Mouse (Mus musculus): ENCODE data around the gene Zbtb48. TPM values are rescaled to one million over a fixed set of nuclear protein-coding genes. Genes with fewer than 3 reads are reported as not detected.

The Zbtb48 gene
- polyA plus RNA-seq, 1 experiment from 2014 or later = 14.5 TPM

GRCm38 (mm10) chr4:152067280-152067679 is 39.8 kb upstream of the Zbtb48 start:
- Histone ChIP-seq H3K4me1 (ENCODE audit: control insufficient read depth, insufficient read depth, low read length) (peaks cover 3% of the 10 kb centered on the region), H3K27ac (ENCODE audit: low read length) (no peak overlapping the region), H3K27me3 (ENCODE audit: control insufficient read depth, insufficient read depth, low read length) (no peaks in the 10 kb centered on the region), H3K4me3 (ENCODE audit: low read length) (no peak overlapping the region), H3K36me3 (ENCODE audit: control insufficient read depth, insufficient read depth) (no peaks in the 10 kb centered on the region), H3K4me2 (ENCODE audit: low read depth, low read length) (no peak overlapping the region), H3K9me3 (replicated peaks; ENCODE audit: control insufficient read depth, low read length) (no peaks in the 10 kb centered on the region), H3K9ac (ENCODE audit: low read length) (no peak overlapping the region)
- ATAC-seq (replicated peaks; ENCODE audit: extremely low read depth, insufficient read depth, low FRiP score) = no peak

GRCm38 (mm10) chr4:152062390-152063110 is 35.1 kb upstream of the Zbtb48 start:
- Histone ChIP-seq H3K4me1 (ENCODE audit: control insufficient read depth, insufficient read depth, low read length) (no peaks in the 10 kb centered on the region), H3K27me3 (ENCODE audit: control insufficient read depth, insufficient read depth, low read length) (no peaks in the 10 kb centered on the region), H3K36me3 (ENCODE audit: control insufficient read depth, insufficient read depth) (peaks cover 19% of the 10 kb centered on the region), H3K4me3 (ENCODE audit: low read length) (no peak overlapping the region), H3K27ac (ENCODE audit: low read length) (no peak overlapping the region), H3K9me3 (replicated peaks; ENCODE audit: control insufficient read depth, low read length) (no peaks in the 10 kb centered on the region), H3K4me2 (ENCODE audit: low read depth, low read length) (no peak overlapping the region), H3K9ac (ENCODE audit: low read length) (no peak overlapping the region)
- ATAC-seq (replicated peaks; ENCODE audit: extremely low read depth, insufficient read depth, low FRiP score) = 0 out of 2 replicates have a peak, but pooled peaks have one; percentile 37
- WGBS = 63% methylated on average over 9 of the region's 9 CpGs

GRCm38 (mm10) chr4:152044609-152045008 is 17.1 kb upstream of the Zbtb48 start:
- H3K9ac ChIP-seq (ENCODE audit: low read length) = no peak overlapping the region
- 71% methylated on average over 6 of the region's 6 CpGs for WGBS
- no peak overlapping the region for H3K4me3 ChIP-seq (ENCODE audit: low read length)
- H3K36me3 ChIP-seq (ENCODE audit: control insufficient read depth, insufficient read depth) = peaks cover 49% of the 10 kb centered on the region
- H3K27me3 ChIP-seq (ENCODE audit: control insufficient read depth, insufficient read depth, low read length) = no peaks in the 10 kb centered on the region
- H3K9me3 ChIP-seq (replicated peaks; ENCODE audit: control insufficient read depth, low read length) = no peaks in the 10 kb centered on the region
- H3K4me2 ChIP-seq (ENCODE audit: low read depth, low read length) = no peak overlapping the region
- H3K4me1 ChIP-seq (ENCODE audit: control insufficient read depth, insufficient read depth, low read length) = peaks cover 9% of the 10 kb centered on the region
- ATAC-seq (replicated peaks; ENCODE audit: extremely low read depth, insufficient read depth, low FRiP score) = no peak
- H3K27ac ChIP-seq (ENCODE audit: low read length) = no peak overlapping the region

- 82% methylated on average over 3 of the region's 3 CpGs for WGBS
- Histone ChIP-seq H3K36me3 (ENCODE audit: control insufficient read depth, insufficient read depth) (peaks cover 46% of the 10 kb centered on the region), H3K27ac (ENCODE audit: low read length) (no peak overlapping the region), H3K27me3 (ENCODE audit: control insufficient read depth, insufficient read depth, low read length) (no peaks in the 10 kb centered on the region), H3K4me2 (ENCODE audit: low read depth, low read length) (no peak overlapping the region), H3K9ac (ENCODE audit: low read length) (no peak overlapping the region), H3K4me1 (ENCODE audit: control insufficient read depth, insufficient read depth, low read length) (peaks cover 14% of the 10 kb centered on the region), H3K4me3 (ENCODE audit: low read length) (no peak overlapping the region), H3K9me3 (replicated peaks; ENCODE audit: control insufficient read depth, low read length) (no peaks in the 10 kb centered on the region)
- ATAC-seq (replicated peaks; ENCODE audit: extremely low read depth, insufficient read depth, low FRiP score) = no peak
Measured at GRCm38 (mm10) chr4:152043171-152043570, 15.7 kb upstream of the Zbtb48 start.

- peaks cover 39% of the 10 kb centered on the region for H3K36me3 ChIP-seq (ENCODE audit: control insufficient read depth, insufficient read depth)
- H3K4me3 ChIP-seq (ENCODE audit: low read length) = no peak overlapping the region
- WGBS = 94% methylated on average over 22 of the region's 22 CpGs
- peaks cover 14% of the 10 kb centered on the region for H3K4me1 ChIP-seq (ENCODE audit: control insufficient read depth, insufficient read depth, low read length)
- no peaks in the 10 kb centered on the region for H3K27me3 ChIP-seq (ENCODE audit: control insufficient read depth, insufficient read depth, low read length)
- H3K9me3 ChIP-seq (replicated peaks; ENCODE audit: control insufficient read depth, low read length) = no peaks in the 10 kb centered on the region
- no peak overlapping the region for H3K4me2 ChIP-seq (ENCODE audit: low read depth, low read length)
- no peak for ATAC-seq (replicated peaks; ENCODE audit: extremely low read depth, insufficient read depth, low FRiP score)
- H3K27ac ChIP-seq (ENCODE audit: low read length) = no peak overlapping the region
- H3K9ac ChIP-seq (ENCODE audit: low read length) = no peak overlapping the region
Measured at GRCm38 (mm10) chr4:152041924-152042641, 14.6 kb upstream of the Zbtb48 start.

- H3K27ac ChIP-seq (ENCODE audit: low read length) = peak overlapping the region; percentile 33; the same call in 1 of the 2 replicates
- peak overlapping the region; percentile 77 for H3K4me3 ChIP-seq (ENCODE audit: low read length)
- peaks cover 14% of the 10 kb centered on the region for H3K4me1 ChIP-seq (ENCODE audit: control insufficient read depth, insufficient read depth, low read length)
- no peaks in the 10 kb centered on the region for H3K27me3 ChIP-seq (ENCODE audit: control insufficient read depth, insufficient read depth, low read length)
- WGBS = 3% methylated on average over 25 of the region's 25 CpGs
- ATAC-seq (replicated peaks; ENCODE audit: extremely low read depth, insufficient read depth, low FRiP score) = no peak
- H3K36me3 ChIP-seq (ENCODE audit: control insufficient read depth, insufficient read depth) = peaks cover 23% of the 10 kb centered on the region
- H3K9me3 ChIP-seq (replicated peaks; ENCODE audit: control insufficient read depth, low read length) = no peaks in the 10 kb centered on the region
- peak overlapping the region; percentile 88 for H3K4me2 ChIP-seq (ENCODE audit: low read depth, low read length)
- peak overlapping the region; percentile 84 for H3K9ac ChIP-seq (ENCODE audit: low read length)
Measured at GRCm38 (mm10) chr4:152039831-152040310, 12.4 kb upstream of the Zbtb48 start.

- H3K4me3 ChIP-seq (ENCODE audit: low read length) = peak within 1 kb of the TSS; percentile 77
- peak within 1 kb of the TSS; percentile 84 for H3K9ac ChIP-seq (ENCODE audit: low read length)
- peaks cover 21% of the 10 kb centered on the region for H3K36me3 ChIP-seq (ENCODE audit: control insufficient read depth, insufficient read depth)
- H3K9me3 ChIP-seq (replicated peaks; ENCODE audit: control insufficient read depth, low read length) = no peaks in the 10 kb centered on the region
- H3K27ac ChIP-seq (ENCODE audit: low read length) = peak within 1 kb of the TSS; percentile 33; the same call in 1 of the 2 replicates
- H3K27me3 ChIP-seq (ENCODE audit: control insufficient read depth, insufficient read depth, low read length) = no peaks in the 10 kb centered on the region
- peaks cover 14% of the 10 kb centered on the region for H3K4me1 ChIP-seq (ENCODE audit: control insufficient read depth, insufficient read depth, low read length)
- WGBS = under 1% methylated on average over 73 of the region's 86 CpGs
- peak; percentile 81 for ATAC-seq (replicated peaks; ENCODE audit: extremely low read depth, insufficient read depth, low FRiP score)
- peak within 1 kb of the TSS; percentile 88 for H3K4me2 ChIP-seq (ENCODE audit: low read depth, low read length)
Measured at GRCm38 (mm10) chr4:152038985-152039830, 11.7 kb upstream of the Zbtb48 start, which contains the start of gene Nol9. Gene Nol9, plus strand, starts transcription at chr4:152039321.

- H3K27me3 ChIP-seq (ENCODE audit: control insufficient read depth, insufficient read depth, low read length) = no peaks in the 10 kb centered on the region
- H3K27ac ChIP-seq (ENCODE audit: low read length) = peak within 1 kb of the TSS; percentile 33; the same call in 1 of the 2 replicates
- ATAC-seq (replicated peaks; ENCODE audit: extremely low read depth, insufficient read depth, low FRiP score) = 0 out of 2 replicates have a peak, but pooled peaks have one; percentile 11
- H3K9me3 ChIP-seq (replicated peaks; ENCODE audit: control insufficient read depth, low read length) = no peaks in the 10 kb centered on the region
- peak within 1 kb of the TSS; percentile 84 for H3K9ac ChIP-seq (ENCODE audit: low read length)
- H3K4me3 ChIP-seq (ENCODE audit: low read length) = peak within 1 kb of the TSS; percentile 77
- H3K36me3 ChIP-seq (ENCODE audit: control insufficient read depth, insufficient read depth) = peaks cover 21% of the 10 kb centered on the region
- WGBS = 38% methylated on average over 10 of the region's 10 CpGs
- H3K4me2 ChIP-seq (ENCODE audit: low read depth, low read length) = peak within 1 kb of the TSS; percentile 88
- H3K4me1 ChIP-seq (ENCODE audit: control insufficient read depth, insufficient read depth, low read length) = peaks cover 14% of the 10 kb centered on the region
Measured at GRCm38 (mm10) chr4:152038225-152038984, 10.9 kb upstream of the Zbtb48 start, which contains the start of gene Tas1r1. Gene Tas1r1, minus strand, starts transcription at chr4:152038568.
